Mouse (Mus musculus): ENCODE results near the gene Zfp553. TPM values are rescaled to one million over a fixed set of nuclear protein-coding genes. Genes with fewer than 3 reads are reported as not detected.

Gene Zfp553
- total RNA-seq (2015): 6.5 and 9.0 TPM in 2 replicates
- 13.8 and 15.4 TPM in 2 replicates for total RNA-seq (2017)

- ATAC-seq (replicated peaks; ENCODE audit: poor library complexity): peak; percentile 68
Observed at GRCm38 (mm10) chr7:127232622-127233367, at the start of gene Zfp553, which contains the start of gene Sept1. Gene Zfp553 (plus strand): TSS chr7:127233061. Gene Sept1 (minus strand): TSS chr7:127233130.

- peak; percentile 77 for ATAC-seq (replicated peaks; ENCODE audit: poor library complexity)
Observed at GRCm38 (mm10) chr7:127183345-127183744, 49.5 kb upstream of the Zfp553 start.

- peak; percentile 64 for ATAC-seq (replicated peaks; ENCODE audit: poor library complexity)
Observed at GRCm38 (mm10) chr7:127183828-127184227, 49.0 kb upstream of the Zfp553 start.

- no peak for ATAC-seq (replicated peaks; ENCODE audit: poor library complexity)
Observed at GRCm38 (mm10) chr7:127184720-127185119, 48.1 kb upstream of the Zfp553 start.

GRCm38 (mm10) chr7:127185601-127186000, 47.3 kb upstream of the Zfp553 start:
- ATAC-seq (replicated peaks; ENCODE audit: poor library complexity): peak; percentile 59

- no peak for ATAC-seq (replicated peaks; ENCODE audit: poor library complexity)
Observed at GRCm38 (mm10) chr7:127187351-127187750, 45.5 kb upstream of the Zfp553 start.

GRCm38 (mm10) chr7:127188305-127189276, 44.3 kb upstream of the Zfp553 start:
- ATAC-seq (replicated peaks; ENCODE audit: poor library complexity): no peak

- ATAC-seq (replicated peaks; ENCODE audit: poor library complexity): no peak
Observed at GRCm38 (mm10) chr7:127190672-127191071, 42.2 kb upstream of the Zfp553 start.

GRCm38 (mm10) chr7:127192989-127193388, 39.9 kb upstream of the Zfp553 start:
- no peak for ATAC-seq (replicated peaks; ENCODE audit: poor library complexity)

- no peak for ATAC-seq (replicated peaks; ENCODE audit: poor library complexity)
Observed at GRCm38 (mm10) chr7:127194011-127194632, 38.7 kb upstream of the Zfp553 start.

- no peak for ATAC-seq (replicated peaks; ENCODE audit: poor library complexity)
Observed at GRCm38 (mm10) chr7:127194633-127195029, 38.2 kb upstream of the Zfp553 start.

- peak; percentile 95 for ATAC-seq (replicated peaks; ENCODE audit: poor library complexity)
Observed at GRCm38 (mm10) chr7:127195544-127196295, 37.1 kb upstream of the Zfp553 start, which contains the start of gene Cd2bp2. Gene Cd2bp2 (minus strand): TSS chr7:127196050.

- no peak for ATAC-seq (replicated peaks; ENCODE audit: poor library complexity)
Observed at GRCm38 (mm10) chr7:127196484-127196883, 36.4 kb upstream of the Zfp553 start.

- ATAC-seq (replicated peaks; ENCODE audit: poor library complexity): peak; percentile 15; the same call in 1 of the 2 replicates
Observed at GRCm38 (mm10) chr7:127206606-127207005, 26.3 kb upstream of the Zfp553 start.

GRCm38 (mm10) chr7:127207374-127208294, 25.2 kb upstream of the Zfp553 start:
- ATAC-seq (replicated peaks; ENCODE audit: poor library complexity): no peak

GRCm38 (mm10) chr7:127208295-127208552, 24.6 kb upstream of the Zfp553 start, which contains the start of gene Tbc1d10b:
Gene Tbc1d10b (minus strand): TSS chr7:127208468.
- no peak for ATAC-seq (replicated peaks; ENCODE audit: poor library complexity)

- peak; percentile 76 for ATAC-seq (replicated peaks; ENCODE audit: poor library complexity)
Observed at GRCm38 (mm10) chr7:127208553-127209438, 24.1 kb upstream of the Zfp553 start, which contains the start of gene Mylpf. Gene Mylpf (plus strand): TSS chr7:127208890.

GRCm38 (mm10) chr7:127209851-127210250, 23.0 kb upstream of the Zfp553 start:
- ATAC-seq (replicated peaks; ENCODE audit: poor library complexity): no peak

Measured in megakaryocyte progenitor cell, adult 5-6 weeks (primary cell).